Mouse (Mus musculus) urinary bladder, postnatal 36 days (tissue): ENCODE measurements around the gene Slc29a3.
"Not testable (repeated sequence)": the region's sequence is repeated elsewhere in the genome, so short reads cannot be mapped to it uniquely, and the experiment has no call there.

Source experiments
- DNase-seq, 2 experiments: peaks; one replicate each; pipeline ENCODE4 v3.0.0; 2022; ENCODE audit warnings: low spot score in 2 of 2, mixed read lengths in 1 of 2

The Slc29a3 gene

DNA sequence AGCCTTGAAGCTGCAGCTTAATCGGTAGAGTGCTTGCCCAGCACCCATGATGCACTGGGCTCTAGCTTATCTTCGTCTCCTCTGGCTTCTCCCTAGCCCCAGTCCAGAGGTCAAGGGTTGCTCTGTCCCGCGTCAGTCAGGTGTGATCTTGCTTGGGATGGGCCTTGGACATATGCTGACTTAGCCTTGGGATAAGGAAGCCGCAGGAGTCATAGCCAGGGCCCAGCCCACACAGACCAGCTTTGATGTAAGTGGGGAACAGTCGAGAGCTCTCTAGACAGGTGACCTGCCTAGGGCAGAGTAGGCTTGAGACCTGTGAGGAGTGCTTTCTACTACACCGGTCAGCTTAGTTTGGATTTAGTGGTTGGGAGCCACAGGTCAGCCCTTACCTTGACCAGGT lies 14.8 kb upstream of the Slc29a3 start:
- no peak for DNase-seq

- no peak for DNase-seq
These were observed 9.5 kb upstream of the Slc29a3 start for GRCm38 (mm10) chr10:60762126-60762525.

- DNase-seq = peak; percentile 85 to 91
These were observed 7.8 kb upstream of the Slc29a3 start for GRCm38 (mm10) chr10:60760377-60760776.

DNA sequence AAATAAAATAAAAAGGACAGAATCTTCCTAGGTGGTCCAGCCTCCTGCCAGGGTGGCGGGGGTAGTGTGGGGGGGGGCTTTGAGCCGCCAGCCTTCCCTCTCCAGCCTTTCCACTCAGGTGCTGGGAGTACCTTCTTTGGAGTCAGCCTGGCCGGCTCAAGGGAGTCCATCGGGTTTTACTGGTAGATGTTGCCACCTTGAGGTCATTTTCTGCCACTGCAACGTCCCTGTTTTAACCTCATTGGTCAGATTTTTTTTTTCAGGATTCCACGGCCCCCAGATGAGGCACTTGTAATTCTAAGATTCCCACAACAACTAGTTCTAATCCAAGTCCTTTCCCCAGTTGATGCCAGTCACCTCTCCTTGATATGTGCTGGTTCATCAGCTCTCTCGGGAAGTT lies 4.4 kb upstream of the Slc29a3 start:
- peak; percentile 51 to 58 for DNase-seq

DNA sequence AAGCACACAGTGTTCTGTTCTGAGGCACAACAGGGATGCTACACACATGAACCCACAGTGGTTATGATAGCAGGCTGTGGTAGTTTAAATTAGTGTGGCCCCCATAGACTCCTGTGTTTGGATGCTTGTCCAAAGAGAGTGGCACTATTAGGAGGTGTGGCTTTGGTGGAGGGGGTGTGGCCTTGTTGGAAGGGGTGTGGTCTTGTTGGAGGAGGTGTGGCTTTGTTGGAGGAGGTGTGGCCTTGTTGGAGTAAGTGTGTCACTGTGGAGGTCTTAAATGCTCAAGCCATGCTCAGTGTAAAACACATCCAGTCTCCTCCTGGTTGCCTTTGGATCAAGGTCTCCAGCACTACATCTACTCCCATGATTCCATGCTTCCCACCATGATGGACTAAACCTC lies 3.6 kb upstream of the Slc29a3 start:
- no peak for DNase-seq

DNA sequence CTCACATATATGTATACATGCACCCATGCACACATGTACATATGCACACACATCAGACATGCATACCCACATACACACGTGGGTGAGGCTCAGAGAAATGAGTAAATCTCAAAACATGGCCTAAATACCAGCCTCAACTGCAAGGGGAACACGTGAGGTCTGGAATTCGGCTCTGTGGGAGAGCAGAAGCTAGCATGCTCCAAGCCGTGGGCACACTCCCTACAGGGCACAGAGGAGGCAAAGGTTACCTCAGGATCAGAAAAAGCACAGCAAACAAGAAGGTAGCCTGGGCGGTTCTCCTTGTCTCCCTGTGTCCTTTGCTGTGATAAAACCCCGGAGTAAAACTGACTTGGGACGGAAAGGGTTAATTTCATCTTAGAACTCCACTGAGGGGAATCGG lies 1.3 kb upstream of the Slc29a3 start:
- DNase-seq = no peak

DNA sequence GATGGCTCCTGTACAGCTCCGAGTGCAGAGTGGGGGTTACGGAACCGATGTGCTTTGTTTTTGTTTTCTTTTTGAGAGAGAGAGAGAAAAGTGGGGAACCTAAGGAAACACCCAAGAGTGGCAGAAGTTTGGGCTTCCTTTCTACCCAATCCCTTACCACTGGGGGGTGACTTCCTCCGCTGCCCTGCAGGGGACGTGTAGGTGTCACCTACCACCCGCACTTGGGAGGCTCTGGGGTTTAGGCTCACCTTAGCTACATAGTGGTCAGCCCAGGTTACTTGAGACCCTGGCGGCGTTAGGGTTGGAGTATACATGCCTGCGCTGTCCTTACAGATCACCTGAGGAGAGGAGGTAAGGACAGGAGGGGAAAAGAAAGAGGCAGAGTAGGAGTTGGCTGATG lies 667 bp upstream of the Slc29a3 start:
- no peak for DNase-seq

- peak in 1 of 2 experiments; percentile 36 for DNase-seq
These were observed 4.9 kb downstream of the Slc29a3 start for GRCm38 (mm10) chr10:60747667-60748212.

DNA sequence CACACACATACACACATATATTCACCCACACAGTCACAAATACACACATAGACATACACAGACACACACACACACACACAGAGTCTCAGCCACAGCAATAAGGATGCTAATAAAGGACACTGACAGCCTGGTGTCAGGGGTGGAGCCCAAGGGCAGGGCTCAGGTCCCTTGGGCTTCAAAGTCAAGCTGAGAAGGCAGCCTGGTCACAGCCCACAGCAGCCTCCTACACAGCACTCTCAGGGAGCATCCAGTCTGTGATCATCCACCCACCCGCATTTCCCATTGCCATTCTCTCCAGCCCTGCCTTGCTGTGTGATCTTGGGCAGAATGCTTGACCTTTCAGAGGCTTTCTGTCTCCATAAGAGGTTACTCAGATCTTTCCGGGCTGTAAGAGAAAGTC lies 6.1 kb downstream of the Slc29a3 start:
- DNase-seq = no peak

- no peak for DNase-seq
These were observed 7.9 kb downstream of the Slc29a3 start for GRCm38 (mm10) chr10:60744543-60745290.

- DNase-seq = no peak
These were observed 8.9 kb downstream of the Slc29a3 start for GRCm38 (mm10) chr10:60743681-60744080.

DNA sequence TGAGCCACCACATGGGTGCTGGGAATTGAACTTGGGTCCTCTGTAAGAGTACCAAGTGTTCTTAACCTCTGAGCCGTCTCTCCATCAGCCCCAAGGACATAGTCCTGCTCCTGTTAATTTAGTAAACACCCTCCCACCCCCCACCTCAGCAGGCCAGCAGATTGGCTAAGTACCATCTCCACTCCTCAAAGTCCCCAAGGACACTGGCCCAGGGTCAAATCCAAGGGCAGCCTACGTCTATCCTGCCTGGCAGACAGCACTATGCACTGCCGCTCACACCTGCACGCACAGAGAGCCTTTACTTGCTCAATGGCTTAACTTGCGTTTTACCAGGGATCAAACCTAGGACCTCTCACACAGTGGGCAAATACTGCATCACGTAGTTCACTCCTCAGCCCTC lies 9.7 kb downstream of the Slc29a3 start:
- DNase-seq = no peak

DNA sequence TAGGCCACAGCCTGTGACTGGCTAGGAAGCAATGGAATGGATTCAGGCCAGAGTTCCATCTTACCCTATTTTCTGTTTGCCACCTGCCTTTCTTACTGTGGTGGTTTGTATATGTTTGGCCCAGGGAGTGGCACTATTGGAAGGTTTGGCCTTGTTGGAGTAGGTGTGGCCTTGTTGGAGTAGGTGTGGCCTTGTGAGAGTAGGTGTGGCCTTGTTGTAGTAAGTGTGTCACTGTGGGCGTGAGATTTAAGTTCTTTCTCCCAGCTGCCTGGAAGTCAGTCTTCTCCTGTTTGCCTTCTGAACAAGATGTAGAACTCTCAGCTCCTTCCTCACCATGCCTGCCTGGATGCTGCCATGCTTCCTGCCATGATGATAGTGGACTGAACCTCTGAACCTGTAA lies 10.3 kb downstream of the Slc29a3 start:
- DNase-seq = not testable (repeated sequence)

DNA sequence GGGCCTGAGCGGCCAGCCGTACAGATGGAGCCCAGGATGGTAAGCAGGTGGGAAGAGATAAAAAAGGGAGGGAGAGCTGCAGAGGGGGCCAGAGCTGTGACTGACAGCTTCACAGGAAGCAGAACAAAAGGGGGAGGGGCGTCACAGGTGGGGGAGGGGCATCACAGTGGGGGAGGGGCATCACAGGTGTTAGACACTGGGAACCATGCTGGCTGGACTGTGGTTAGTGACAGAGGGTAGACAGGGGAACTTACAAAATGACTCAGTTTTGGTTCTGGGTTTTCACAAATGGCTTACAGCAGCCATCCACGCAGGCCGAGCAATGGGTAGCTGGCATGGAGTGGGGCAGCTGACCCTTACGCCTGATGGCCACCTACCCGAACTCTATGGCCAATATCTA lies 11.2 kb downstream of the Slc29a3 start:
- DNase-seq = no peak

DNA sequence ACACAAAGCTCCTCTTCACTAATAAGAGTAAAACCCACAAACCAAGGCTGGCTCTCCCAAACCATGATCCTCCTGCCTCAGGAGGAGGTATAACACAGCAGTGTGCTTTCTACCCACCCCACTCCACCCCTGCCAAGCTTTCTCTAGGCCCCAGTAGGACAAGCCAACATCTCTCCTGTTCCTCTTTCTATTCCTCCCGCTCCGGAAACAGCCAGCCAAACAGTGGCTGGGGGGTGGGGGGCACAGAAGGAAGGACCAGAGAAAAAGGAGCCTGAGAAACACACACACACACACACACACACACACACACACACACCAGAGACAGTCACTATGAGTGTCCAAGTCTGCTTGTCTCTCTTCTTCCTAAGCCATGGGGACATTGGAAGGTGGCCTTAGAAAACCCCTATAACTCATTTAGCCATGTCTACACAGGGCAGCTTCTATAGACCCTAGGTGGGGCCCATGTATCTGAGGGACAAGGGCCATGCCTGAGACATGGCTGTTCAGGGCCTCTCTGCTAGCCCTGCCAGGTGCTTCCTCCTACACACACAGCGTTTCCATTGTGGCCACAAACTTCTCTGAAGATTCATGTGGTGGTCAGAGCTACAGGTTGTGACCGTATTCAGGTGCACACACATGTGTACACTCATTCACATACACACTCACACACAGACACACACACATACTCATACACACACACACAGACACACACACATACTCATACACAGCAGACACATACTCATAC lies 12.8 kb downstream of the Slc29a3 start:
- no peak for DNase-seq

DNA sequence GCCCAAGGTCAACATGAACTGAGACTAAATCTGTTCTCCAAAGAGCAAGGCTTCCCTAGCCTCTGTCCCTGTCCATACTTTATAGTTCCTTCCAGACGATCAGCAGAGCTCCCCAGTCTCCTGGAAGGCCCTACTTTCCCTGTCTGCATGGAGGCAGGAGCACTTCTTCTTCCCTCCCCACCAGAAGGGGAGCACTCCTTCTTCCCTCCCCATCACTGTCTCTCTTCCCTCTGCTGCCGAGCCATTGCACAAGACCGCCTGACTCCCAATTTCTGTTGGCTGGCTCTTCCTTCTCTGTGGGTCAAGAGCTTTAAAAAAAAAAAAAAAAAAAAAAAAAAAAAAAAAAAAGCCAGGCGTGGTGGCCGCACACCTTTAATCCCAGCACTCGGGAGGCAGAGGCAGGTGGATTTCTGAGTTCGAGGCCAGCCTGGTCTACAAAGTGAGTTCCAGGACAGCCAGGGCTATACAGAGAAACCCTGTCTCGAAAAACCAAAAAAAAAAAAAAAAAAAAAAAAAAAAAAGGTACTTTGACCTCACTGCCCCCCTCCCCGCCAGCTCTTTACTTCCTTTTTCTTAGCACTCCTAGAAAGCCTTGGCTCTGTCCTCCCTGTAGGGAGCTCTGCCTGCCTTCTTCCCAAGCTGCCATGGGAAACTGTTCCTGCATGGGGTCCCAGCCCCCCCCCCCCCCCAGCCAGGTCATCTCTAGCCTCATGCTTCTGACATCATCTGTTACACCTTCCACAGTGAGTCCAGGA lies 14.5 kb downstream of the Slc29a3 start:
- no peak for DNase-seq

GRCm38 (mm10) chr10:60737169-60737728 lies 15.3 kb downstream of the Slc29a3 start:
- no peak for DNase-seq

- no peak for DNase-seq
These were observed 16.9 kb downstream of the Slc29a3 start for GRCm38 (mm10) chr10:60735737-60736136.

GRCm38 (mm10) chr10:60733471-60733870 lies 19.1 kb downstream of the Slc29a3 start:
- DNase-seq = no peak

GRCm38 (mm10) chr10:60732397-60732861 lies 20.2 kb downstream of the Slc29a3 start:
- no peak for DNase-seq

GRCm38 (mm10) chr10:60731742-60732141 lies 20.9 kb downstream of the Slc29a3 start:
- DNase-seq = no peak

GRCm38 (mm10) chr10:60727301-60727700 lies 25.3 kb downstream of the Slc29a3 start:
- no peak for DNase-seq
